Mouse (Mus musculus) small intestine, adult 2 months (tissue): ENCODE measurements around the gene A630095E13Rik.

ENCODE experiments used
- CTCF ChIP-seq: fragments of 200-500 bp; IDR thresholded peaks from 2 replicates; pipeline ENCODE4 v1.5.1; 2012; ENCODE audit warnings: low read depth, mild to moderate bottlenecking, control low read depth, inconsistent platforms, low read length, moderate library complexity, mixed read lengths; ENCODE audit not compliant: insufficient replicate concordance, insufficient read length; ENCODE audit errors: extremely low read depth
- POLR2A ChIP-seq: fragments of 200-500 bp; IDR thresholded peaks from 2 replicates; pipeline ENCODE4 v1.6.1; 2012; ENCODE audit warnings: low read depth, mild to moderate bottlenecking, control low read depth, inconsistent platforms, low read length, moderate library complexity

DNA sequence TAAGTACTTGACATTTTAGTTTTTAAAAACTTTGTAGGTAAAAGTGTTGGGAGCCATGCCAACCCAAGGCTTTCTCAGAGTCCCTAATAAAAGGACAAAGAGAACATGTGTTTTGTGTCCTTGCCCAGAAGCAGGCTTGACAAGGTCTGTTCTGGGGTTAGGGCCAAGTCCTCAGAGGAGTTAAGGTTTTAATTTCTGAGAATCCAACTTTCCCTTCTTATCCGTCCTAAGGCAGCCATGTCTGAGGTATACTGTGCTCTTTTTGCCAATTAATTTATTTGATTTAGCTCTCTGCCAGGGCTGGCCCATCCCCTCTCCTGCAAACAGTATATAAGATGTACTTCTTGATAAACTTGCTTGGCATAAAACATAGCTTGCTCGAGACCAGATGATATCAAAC lies 38.2 kb upstream of the A630095E13Rik start:
- no peak for TF ChIP-seq CTCF
- no peak for TF ChIP-seq POLR2A
